Mouse (Mus musculus) thymus, adult 2 months (tissue): ENCODE data around the gene Gm12184. TPM values are rescaled to one million over a fixed set of nuclear protein-coding genes. Genes with fewer than 3 reads are reported as not detected.

Source experiments
- DNase-seq: peaks from one replicate; pipeline ENCODE4 v3.0.0; 2021
- H3K27ac ChIP-seq: fragments of 200-500 bp; 2 replicates; pipeline ENCODE4 v1.5.1; 2012; ENCODE audit warnings: low read length, control low read depth; ENCODE audit not compliant: control insufficient read depth, insufficient read depth
- H3K27me3 ChIP-seq: fragments of 200-500 bp; 2 replicates; pipeline ENCODE4 v1.6.1; 2012; ENCODE audit warnings: mild to moderate bottlenecking, low read length, moderate library complexity, mixed read lengths; ENCODE audit not compliant: control insufficient read depth, insufficient read depth
- H3K36me3 ChIP-seq: fragments of 200-500 bp; 2 replicates; pipeline ENCODE4 v1.6.1; 2012; ENCODE audit warnings: mild to moderate bottlenecking, low read length, moderate library complexity; ENCODE audit not compliant: control insufficient read depth, insufficient read depth
- H3K4me1 ChIP-seq: fragments of 200-500 bp; replicated peaks from 2 replicates; pipeline ENCODE4 v1.6.1; 2012; ENCODE audit warnings: low read length; ENCODE audit not compliant: control insufficient read depth, insufficient read depth
- H3K4me3 ChIP-seq: fragments of 200-500 bp; 2 replicates; pipeline ENCODE4 v1.5.1; 2012; ENCODE audit warnings: mild to moderate bottlenecking, low read length, control low read depth, moderate library complexity; ENCODE audit not compliant: control insufficient read depth, insufficient read depth
- CTCF ChIP-seq: fragments of 200-500 bp; IDR thresholded peaks from 2 replicates; pipeline ENCODE4 v1.5.1; 2012; ENCODE audit warnings: mild to moderate bottlenecking, control low read depth, low read length, moderate library complexity, borderline replicate concordance; ENCODE audit not compliant: control insufficient read depth, poor library complexity, insufficient read depth; ENCODE audit errors: extremely low read depth
- POLR2A ChIP-seq: fragments of 200-500 bp; IDR thresholded peaks from 2 replicates; pipeline ENCODE4 v1.6.1; 2012; ENCODE audit warnings: mild to moderate bottlenecking, low read length, control low read depth, moderate library complexity; ENCODE audit not compliant: control insufficient read depth, poor library complexity, insufficient read depth; ENCODE audit errors: extremely low read depth
- WGBS: fragments of 180-500 bp; shearing (Covaris S2); methylation state at CpG from one replicate; pipeline ENCODE4 v1.1.7; 2018; 5-methylcytosine and 5-hydroxymethylcytosine counted together
- polyA plus RNA-seq: library from polyadenylated mRNA; depleted of rRNA; stranded (reverse); fragments of >200 nt; gene quantifications from 2 replicates; pipeline ENCODE4 v1.2.3, GENCODE M21; 2012

Gm12184 gene
- polyA plus RNA-seq, 1 experiment, result 8.1 TPM

DNA sequence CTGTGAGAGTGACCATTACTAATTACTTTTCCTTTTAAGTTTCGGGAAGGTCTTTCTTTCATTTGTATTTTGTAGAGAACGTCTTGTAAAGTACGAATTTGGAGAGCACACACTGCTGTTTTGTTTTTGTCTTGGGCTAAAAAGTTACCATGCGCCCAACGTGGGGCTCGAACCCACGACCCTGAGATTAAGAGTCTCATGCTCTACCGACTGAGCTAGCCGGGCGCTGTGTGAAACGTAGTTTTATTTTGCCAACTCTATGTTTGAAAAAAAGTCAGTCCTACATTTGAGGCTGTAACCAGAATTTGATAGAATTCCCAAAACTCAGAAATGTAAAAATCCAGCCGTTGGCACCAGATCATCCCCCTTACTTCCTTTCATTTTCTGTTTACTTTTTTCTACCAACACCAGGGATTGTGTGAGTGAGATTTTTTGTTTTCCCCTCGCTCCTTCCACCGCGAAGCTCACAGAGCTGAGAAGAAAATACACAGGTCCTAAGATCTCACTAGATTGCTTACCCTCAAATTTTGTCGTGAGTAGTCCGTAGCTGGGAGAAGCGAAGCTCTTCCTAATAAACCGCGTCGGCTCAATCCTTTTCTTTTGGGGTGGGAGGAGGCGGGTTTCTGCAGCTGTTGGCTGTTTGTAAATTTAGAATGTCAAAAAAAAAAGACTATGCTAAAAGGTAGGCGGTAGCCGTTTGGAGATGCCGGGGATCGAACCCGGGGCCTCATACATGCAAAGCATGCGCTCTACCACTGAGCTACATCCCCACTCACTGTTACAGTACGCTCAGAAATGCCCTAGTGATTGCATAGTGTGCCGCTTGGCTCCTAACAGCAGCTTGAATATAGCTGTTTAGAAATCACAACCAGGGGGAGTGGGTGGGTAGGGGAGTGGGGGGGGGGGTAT, 7.5 kb upstream of the Gm12184 start:
- H3K36me3 ChIP-seq, result no peaks in the 10 kb centered on the region
- H3K4me1 ChIP-seq, result peaks cover 21% of the 10 kb centered on the region
- peak; percentile 92 for DNase-seq
- H3K27ac ChIP-seq, result peak overlapping the region; percentile 72
- under 1% methylated on average over 30 of the region's 30 CpGs for WGBS
- TF ChIP-seq POLR2A, result no peak
- no peak for TF ChIP-seq CTCF
- peak overlapping the region; percentile 58 for H3K4me3 ChIP-seq
- H3K27me3 ChIP-seq, result no peaks in the 10 kb centered on the region

DNA sequence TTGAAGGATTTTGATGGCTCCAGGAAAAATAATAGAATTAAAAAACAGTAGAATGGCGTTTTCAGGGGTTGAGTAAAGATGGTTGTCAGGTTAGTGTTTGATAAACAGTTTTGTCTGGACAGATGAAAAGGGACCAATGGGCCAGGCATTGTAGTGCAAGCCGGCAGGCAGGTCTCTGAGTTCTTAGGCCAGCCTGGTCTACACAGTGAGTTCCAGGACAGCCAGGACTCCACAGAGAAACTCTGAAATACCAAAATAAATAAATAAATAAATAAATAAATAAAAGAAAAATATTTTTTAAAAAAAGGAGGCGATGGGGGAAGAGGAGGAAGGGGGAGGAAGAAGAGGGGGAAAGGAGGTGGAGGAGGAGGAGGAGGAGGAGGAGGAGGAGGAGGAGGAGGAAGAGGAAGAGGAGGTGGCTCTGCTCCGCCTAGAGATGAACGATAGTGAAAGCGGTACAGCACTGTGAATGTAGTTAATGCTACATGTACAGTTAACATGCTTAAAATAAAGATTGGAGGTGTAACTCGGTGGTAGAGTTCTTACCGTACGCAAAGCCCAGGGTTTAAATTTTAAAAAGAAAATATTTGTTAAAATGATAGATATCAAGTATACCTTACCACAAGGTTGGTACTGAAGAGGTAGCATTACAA, 6.7 kb upstream of the Gm12184 start:
- WGBS, result 14% methylated on average over 9 of the region's 9 CpGs
- H3K27ac ChIP-seq, result no peak overlapping the region
- H3K36me3 ChIP-seq, result no peaks in the 10 kb centered on the region
- TF ChIP-seq POLR2A (no peak), CTCF (no peak)
- no peak overlapping the region for H3K4me3 ChIP-seq
- H3K4me1 ChIP-seq, result peaks cover 15% of the 10 kb centered on the region
- no peaks in the 10 kb centered on the region for H3K27me3 ChIP-seq
- DNase-seq, result no peak

- peaks cover 6% of the 10 kb centered on the region; the same call in 1 of the 2 replicates for H3K4me1 ChIP-seq
- DNase-seq, result no peak
- H3K27ac ChIP-seq, result no peak overlapping the region
- 94% methylated on average over 2 of the region's 2 CpGs for WGBS
- TF ChIP-seq CTCF (no peak), POLR2A (no peak)
- peaks cover 12% of the 10 kb centered on the region; the same call in 1 of the 2 replicates for H3K27me3 ChIP-seq
- H3K36me3 ChIP-seq, result no peaks in the 10 kb centered on the region
- H3K4me3 ChIP-seq, result no peak overlapping the region
Measured at GRCm38 (mm10) chr11:48831273-48831672, 4.8 kb upstream of the Gm12184 start.

DNA sequence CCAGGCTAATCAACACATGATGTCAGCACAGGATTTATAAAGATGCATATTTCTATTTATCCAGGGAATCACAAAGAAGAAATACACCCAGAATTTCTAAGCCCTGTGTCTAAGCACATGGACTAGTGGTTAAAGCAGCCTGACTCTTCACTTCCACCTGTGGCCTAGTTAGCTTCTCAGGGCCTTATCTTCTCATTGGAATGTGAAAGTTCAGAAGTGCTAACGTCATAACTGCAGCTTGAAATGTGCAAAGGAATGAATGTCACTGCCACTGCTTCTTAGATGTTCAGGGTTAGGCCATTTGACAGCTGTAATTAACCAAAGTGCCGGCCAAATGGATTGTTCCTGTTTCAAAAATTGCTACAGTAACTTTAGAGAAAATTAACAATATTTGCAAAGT, 3.8 kb upstream of the Gm12184 start:
- Histone ChIP-seq H3K4me3 (no peak overlapping the region), H3K36me3 (no peaks in the 10 kb centered on the region), H3K4me1 (peaks cover 6% of the 10 kb centered on the region; the same call in 1 of the 2 replicates), H3K27me3 (peaks cover 12% of the 10 kb centered on the region; the same call in 1 of the 2 replicates), H3K27ac (no peak overlapping the region)
- 78% methylated on average over 2 of the region's 2 CpGs for WGBS
- no peak for DNase-seq
- TF ChIP-seq POLR2A (no peak), CTCF (no peak)

DNA sequence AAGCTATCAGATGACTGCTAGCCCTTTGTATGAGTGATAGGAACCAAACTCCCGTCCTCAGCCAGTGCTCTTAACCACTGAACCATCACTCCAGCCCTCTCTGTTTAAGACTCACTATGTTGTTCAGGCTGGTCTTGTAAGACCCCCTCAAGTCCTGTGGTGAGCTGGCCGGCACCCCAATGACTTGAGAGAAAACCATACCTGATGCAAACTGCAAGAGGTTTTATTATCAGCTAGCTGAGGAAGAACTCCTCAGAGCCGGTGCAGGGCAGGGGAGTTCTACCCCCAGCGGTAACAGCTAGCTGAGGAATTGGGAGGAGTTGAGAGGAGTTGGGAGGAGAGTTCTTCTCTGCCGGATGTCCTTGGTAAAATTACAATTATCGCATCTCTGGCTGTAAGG, 1.5 kb upstream of the Gm12184 start:
- TF ChIP-seq CTCF, result no peak
- 95% methylated on average over 6 of the region's 6 CpGs for WGBS

GRCm38 (mm10) chr11:48826752-48827096, 269 bp upstream of the Gm12184 start:
- Histone ChIP-seq H3K4me1 (peaks cover 10% of the 10 kb centered on the region), H3K4me3 (peak overlapping the region; percentile 7; the same call in 1 of the 2 replicates), H3K36me3 (no peaks in the 10 kb centered on the region), H3K27me3 (peaks cover 25% of the 10 kb centered on the region), H3K27ac (no peak overlapping the region)
- no peak for DNase-seq
- no peak for TF ChIP-seq POLR2A
- TF ChIP-seq CTCF, result no peak
- WGBS, result 12% methylated on average over 6 of the region's 6 CpGs

More for the DNA sequence above, 1.5 kb upstream of the Gm12184 start:
- no peak for DNase-seq
- H3K36me3 ChIP-seq, result no peaks in the 10 kb centered on the region
- H3K27ac ChIP-seq, result no peak overlapping the region
- peaks cover 25% of the 10 kb centered on the region for H3K27me3 ChIP-seq
- no peak overlapping the region for H3K4me3 ChIP-seq
- H3K4me1 ChIP-seq, result peaks cover 11% of the 10 kb centered on the region

DNA sequence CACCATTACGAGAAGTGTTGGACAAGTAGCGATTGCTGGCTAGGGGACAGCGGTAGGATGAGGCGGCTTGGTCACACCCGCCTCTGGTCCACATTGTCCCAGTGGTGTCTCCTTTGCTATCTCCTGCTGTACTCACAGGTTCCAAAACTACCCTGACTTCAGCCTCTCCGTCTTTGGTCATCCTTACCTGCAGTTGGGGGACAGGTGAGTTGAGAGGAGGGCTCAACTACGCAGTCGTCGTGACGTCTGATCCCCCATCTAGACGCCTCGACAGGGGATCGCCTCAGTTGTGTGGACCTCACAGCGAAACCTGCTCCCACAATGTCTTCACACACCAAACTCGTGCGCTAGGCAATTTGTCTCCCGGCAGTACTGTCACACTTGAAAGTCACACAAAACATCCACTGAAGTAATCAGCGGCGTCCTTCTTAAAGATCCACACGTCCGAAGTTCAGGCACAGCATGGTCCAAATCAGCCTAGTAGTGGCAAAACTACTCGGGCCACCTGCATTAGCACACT, 2.1 kb downstream of the Gm12184 start:
- 22% methylated on average over 22 of the region's 22 CpGs for WGBS
- peaks cover 10% of the 10 kb centered on the region for H3K4me1 ChIP-seq

More for the DNA sequence above, 2.1 kb downstream of the Gm12184 start:
- TF ChIP-seq CTCF, result no peak
- TF ChIP-seq POLR2A, result no peak
- peaks cover 25% of the 10 kb centered on the region for H3K27me3 ChIP-seq
- no peak overlapping the region for H3K27ac ChIP-seq
- H3K4me3 ChIP-seq, result no peak overlapping the region
- no peaks in the 10 kb centered on the region for H3K36me3 ChIP-seq
- DNase-seq, result peak; percentile 11
